Mouse (Mus musculus) spleen, adult 2 months (tissue): ENCODE data around the gene Nt5c3.

ENCODE experiments used
- CTCF ChIP-seq: fragments of 200-500 bp; IDR thresholded peaks from 2 replicates; pipeline ENCODE4 v1.5.1; 2011; ENCODE audit warnings: mild to moderate bottlenecking, inconsistent platforms; ENCODE audit not compliant: insufficient read depth, insufficient read length, insufficient replicate concordance; ENCODE audit errors: extremely low read depth
- POLR2A ChIP-seq: fragments of 200-500 bp; IDR thresholded peaks from 2 replicates; pipeline ENCODE4 v1.6.1; 2011; ENCODE audit warnings: low read depth, low read length, inconsistent platforms

DNA sequence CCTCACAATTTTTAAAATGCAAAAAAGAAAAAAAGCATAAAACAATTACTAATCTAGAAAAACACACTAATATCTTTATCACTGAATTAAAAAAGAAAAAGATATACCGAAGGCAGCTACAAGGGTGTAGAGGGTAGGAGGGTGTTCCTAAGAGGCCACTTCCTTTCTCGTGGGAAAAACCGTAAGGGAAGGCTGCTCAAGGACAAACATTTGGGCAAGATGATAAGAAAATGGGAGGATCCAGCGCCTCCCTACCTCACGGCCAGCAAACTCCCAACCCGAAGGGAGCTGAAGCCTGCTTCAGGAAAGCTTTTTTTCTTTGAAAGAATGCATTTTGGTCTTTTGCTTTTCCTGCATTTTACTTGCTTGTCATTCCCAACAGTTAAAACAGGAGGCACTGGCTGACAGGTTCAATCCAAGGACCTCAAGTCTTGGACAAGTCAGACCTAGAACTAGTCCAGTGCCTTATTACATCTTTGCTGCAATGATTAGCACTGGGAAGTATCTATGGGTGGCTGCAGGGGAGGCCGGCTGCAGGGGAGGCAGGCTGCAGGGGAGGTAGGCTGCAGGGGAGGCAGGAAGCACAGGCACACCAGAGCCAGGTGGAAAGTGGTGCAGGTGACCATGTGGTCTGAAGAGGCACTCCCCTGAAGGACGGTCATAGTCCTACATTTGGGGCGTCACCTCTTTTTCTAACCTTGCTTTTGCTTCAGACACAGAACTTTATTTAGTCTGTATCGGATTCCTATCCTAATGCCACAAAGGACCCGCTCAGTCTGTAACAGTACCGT lies 6.0 kb downstream of the Nt5c3 start:
- TF ChIP-seq CTCF (no peak), POLR2A (no peak)
